Mouse (Mus musculus): ENCODE results near the gene Bcas3.

Gene Bcas3

DNA sequence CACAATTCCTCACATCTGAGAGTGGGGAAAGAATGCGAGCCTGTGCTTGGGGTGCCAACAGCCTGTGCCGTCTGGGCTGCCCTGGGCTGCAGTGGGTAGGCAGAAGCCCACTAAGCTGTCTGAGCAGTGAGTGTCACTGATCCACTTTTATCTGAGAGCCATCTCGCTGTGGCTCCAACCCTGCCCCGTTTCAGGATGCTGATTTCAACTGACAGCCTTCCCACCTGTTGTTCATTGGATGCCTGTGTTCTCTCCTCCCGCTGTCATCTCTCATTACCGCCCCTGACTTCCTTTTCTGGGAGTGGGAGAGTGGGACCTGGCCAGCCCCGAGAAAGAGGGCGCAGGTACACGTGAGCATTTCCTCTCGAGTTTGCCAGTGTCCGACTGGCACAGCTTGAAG, 398.2 kb downstream of the Bcas3 start:
- no peak for DNase-seq (ENCODE audit: low read depth, low spot score)

DNA sequence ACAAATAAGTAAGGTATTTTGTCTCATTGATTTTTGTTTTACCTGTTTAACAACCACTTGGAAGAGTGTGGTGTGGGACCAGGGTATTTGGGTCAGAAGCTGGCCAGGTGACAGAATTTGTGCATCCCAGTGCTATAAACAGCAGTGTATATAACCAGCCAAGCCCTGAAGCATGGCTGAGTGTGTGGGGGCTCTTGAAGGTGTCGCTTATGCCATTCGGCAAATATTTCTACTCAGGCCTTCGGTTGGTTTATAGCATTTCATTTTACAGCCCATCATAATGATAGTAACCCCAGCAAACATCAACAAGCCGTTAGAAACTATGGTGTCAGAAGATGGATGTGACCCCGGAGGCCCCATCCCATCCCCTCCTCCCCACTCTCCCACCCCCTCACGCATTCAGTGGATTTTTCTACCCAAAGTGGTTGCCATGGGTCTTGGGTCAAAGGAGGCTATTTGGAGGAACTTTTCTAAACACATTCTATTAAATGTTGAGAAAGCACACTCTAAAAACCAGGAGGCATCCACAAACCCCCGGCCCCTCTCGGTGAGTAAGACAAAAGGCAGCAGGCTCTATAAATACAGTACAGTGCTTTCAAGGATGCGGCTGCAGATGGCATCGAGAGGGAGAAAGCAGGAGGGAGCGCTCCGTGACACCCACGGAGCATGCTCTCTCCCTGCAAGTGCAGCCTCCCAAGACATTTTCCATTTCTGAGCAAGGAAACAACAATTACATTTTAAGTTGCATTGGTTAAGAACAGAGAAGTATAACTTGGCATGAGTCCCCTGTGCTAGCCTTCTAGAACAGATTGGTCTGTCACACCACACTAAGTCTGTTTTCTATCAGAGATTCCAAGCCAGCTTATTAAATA, 401.9 kb downstream of the Bcas3 start:
- DNase-seq (ENCODE audit: low read depth, low spot score) = no peak

DNA sequence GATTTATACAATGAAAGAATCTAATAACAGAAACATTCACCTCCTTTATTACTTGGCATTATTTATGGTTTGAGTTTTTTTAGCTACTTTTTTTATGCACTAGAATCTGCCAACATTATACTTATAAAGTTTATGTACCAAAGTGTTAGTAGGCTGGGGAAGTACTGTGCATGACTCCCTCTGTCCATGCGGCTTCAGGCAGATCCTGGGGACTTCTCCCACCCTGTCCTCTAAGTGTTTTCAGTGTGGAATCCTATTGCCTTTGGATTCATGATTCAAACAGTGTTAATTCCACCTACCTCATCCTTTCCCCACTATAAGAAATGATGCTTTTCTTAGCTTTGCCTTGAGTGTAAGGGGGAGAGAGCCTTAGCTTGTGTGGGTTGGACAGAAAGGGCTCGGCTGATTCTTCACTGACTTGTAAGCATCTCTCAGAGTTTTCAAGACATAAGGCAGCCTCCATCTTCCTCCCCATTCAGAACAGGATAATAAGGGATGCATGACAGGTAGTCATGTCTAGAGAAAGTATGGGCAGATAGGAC, 402.6 kb downstream of the Bcas3 start:
- DNase-seq (ENCODE audit: low read depth, low spot score) = no peak

DNA sequence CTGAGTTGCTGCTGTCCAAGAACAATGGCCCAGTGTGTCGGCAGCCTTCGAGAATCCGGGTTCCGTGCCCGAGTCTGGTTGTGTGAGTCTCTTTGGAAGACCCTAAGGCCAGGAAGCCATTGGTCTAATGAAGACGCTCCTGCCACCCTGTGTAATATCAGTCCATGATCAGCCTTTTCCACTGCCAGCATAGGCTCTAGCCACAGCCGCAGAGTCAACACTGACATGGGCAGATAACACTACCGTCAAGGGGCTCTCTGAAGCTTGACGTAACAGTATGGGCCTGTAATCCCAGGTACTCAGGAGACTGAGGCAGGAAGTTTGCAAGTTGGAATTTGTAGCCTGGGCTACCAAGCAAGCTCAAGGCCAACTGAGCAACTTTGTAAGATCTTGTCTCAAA, 405.9 kb downstream of the Bcas3 start:
- no peak for DNase-seq (ENCODE audit: low read depth, low spot score)

DNA sequence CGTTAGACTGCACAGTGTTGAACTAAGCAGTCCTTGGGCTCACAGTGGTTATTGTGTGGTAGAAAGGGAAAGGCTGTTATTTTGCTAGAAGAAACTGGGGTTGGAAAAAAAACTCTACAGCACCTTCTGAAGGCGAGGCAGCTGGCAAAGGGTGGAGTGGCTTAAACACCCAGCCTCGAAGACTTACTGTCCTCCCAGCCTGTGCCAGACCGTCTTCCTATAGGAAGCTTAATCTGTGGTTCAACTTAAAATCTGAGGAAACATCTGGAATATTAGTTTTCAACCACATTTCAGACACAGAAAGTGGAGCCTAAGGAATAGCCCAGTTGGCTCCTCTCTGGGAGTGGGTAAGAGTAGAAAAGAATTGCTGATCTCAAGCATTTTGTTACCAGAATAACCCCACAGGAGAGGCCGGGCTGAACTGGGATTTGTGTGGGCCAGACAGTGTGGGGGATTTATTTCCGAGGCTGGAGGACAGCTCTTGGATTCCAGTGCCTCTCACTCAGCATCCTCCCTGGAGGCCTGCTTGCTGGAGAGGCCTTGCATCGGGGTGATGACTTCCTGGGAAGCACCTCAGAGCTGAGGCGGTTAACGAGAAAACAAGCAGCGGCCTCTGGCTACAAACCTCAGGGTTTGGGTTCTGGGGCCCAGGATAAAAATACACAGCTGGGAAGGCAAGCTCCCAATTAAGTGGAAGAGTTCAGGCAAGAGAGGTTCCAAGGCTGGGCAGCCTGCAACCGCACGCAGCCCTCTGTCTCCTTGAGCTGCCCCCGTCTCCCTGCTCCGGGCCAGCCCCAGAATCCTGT, 406.9 kb downstream of the Bcas3 start:
- DNase-seq (ENCODE audit: low read depth, low spot score) = no peak

DNA sequence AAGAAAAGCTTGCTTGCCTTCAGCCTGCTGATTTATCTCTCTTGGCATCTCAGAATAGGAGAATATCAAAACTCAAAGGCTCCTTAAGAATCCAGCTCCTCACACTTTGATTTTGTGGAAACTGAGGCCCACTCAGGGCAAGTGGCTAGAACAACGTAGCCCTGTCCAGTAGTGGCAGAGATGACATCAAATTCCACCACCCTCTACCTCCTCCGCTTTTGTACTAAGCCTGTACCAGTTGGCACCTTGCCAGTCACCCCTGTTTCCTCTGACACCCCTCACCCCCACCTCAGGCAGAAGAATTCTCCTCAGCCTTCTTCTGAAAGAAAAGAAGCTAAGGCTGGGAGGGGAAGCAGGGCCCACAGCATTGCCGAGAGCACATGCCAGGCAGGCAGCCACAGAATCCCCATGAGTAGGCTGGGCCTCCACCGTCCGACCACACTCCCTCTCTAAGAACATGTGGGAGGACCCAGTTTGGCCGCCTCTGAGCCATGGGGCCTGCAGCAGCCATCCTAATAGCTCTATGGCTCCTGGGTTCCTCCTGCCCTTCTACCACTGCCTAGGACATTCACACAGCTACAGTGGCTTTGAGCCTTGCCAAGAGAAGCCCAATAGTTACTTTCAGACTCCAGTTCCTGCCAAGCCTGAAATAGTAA, 407.6 kb downstream of the Bcas3 start:
- DNase-seq (ENCODE audit: low read depth, low spot score) = no peak

DNA sequence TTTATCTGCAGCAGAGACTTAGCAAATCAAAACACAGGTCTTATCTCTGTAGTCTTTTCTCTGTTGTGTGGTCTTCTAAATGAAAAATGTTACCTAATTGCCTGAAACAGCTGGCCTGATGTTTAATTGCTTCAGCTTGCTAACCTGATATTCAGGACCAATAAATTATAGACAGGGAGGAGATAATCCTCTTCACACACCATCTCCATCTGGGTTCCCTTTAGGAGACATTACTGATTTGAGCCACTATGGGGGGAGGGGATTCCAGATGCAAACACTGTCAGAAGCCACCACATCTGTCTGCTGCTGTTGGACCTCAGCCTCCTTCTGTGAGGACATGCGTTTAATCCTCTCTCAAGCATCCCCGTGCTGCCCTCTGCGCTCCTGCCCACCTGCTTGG, 408.2 kb downstream of the Bcas3 start:
- DNase-seq (ENCODE audit: low read depth, low spot score) = no peak

DNA sequence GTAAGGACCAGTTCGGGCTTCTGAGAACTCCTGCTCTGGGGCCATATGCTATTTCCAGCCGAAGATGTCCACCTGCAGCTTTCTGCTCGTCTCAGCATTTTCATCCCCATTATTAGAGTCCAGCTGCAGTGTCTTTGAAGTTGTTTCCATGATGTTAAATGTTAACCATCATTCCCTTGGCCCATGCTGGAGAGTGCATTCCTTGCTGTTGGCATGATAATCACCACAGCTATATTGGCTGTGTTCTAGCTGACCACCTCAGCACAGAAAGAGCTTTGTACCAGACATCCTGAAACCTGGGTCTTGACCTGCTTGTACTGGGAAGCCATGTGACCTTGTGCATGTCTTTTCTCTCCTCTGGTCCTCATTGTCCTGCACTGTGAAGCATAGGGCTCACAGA, 410.7 kb downstream of the Bcas3 start:
- DNase-seq (ENCODE audit: low read depth, low spot score) = no peak

DNA sequence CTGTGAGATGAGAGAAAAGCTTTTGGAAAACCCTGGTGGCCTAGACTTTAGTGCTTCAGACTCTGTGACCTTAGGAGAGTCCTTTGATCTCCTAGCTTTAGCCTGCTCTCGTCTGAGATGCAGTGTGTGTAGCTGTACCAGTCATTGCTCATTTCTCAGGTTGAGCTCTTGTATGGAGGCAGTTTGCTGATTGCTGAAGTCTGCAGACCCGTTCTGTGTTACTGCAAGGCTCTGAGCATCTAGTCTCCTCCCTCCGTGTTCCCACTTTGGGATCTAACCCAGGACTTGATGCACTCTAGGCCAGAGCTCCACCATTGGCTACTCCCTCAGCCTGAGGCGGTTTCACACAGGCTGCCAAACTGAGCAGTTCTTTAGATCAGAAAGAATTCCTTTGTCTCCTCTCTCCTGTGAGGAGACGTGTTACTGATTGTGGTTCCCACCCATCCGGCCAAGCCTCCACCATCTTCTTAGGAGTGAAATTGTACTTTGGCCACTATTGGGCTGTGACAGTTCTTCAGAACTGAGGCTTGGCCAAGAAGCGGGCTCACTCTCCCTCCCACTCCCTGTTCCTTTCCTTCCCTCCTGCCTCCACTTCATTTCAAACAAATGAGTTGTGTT, 413.2 kb downstream of the Bcas3 start:
- DNase-seq (ENCODE audit: low read depth, low spot score) = no peak

DNA sequence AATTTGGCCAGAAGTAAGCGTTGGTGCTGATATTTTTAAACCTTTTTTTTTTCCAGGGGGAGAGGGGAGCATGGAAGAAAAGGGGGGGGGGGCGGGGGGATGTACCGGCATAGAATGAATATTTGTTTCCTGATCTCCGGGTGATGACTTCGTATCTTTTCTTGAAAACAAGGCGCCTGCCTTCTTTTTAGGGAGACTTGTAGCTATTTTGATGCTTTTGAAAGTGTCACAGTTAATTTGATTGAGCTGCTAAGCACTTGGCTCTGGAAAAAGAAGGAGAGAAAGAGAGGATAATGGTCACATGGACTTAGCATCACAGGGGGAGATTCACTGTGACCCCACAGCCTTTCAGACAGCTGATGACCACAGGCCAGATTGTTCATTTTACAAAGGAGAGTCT, 413.8 kb downstream of the Bcas3 start:
- DNase-seq (ENCODE audit: low read depth, low spot score) = no peak

DNA sequence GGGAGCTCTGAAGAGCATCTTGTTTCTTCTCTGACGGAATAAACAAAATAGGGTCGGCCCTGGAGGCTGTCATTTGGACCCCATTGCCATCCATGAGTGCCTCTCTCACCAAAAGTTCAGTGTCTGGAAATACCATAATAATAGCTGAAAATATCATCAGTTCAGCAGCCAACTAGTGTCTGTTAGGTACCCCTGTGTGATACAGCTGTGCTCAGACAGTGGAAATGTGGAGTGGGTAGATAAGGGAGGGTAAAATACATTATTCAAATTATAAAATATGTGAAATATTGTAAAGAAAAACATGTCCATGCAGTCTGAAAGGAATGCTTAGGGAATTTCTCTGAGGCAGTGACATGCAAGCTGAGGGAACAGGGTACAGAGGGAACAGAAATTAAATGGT, 416.8 kb downstream of the Bcas3 start:
- no peak for DNase-seq (ENCODE audit: low read depth, low spot score)

DNA sequence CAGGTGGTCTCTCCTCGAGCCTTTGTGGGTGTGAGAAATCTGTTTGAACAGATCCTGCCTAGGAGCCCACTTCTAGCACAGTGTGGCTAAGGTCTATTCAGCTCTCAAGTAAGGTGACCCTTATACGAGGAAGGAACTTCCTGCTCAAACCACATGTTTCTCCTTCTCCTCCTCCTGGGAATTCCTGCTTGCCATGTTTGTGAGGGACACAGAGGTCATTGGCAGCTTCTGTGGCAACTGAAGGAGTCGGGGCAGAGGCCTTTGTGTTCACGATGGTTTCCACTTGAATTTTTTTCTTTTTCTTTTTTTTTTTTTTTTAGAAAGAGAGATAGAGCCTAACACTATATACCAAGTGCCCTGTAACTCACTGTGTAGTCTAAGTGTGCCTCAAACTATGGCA, 420.4 kb downstream of the Bcas3 start:
- no peak for DNase-seq (ENCODE audit: low read depth, low spot score)

DNA sequence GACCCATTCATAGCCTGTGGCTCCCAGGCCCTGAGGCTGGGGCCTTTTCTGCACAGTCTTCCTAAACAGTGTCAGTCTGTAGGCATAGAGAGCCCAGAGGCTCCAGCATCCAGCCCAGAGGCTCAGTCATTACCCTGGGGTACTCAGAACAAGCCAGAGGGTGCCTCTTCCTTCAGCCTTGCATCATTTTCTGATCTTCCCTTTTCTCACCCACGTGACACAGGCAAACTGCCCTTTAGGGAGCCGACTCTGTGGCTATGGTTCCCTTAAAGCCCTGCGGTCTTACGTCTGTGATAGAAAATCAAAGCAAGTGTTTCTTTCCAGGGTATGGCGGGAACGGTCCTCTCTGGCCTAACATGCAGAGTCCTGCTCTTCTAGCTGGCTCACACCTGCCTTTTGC, 421.7 kb downstream of the Bcas3 start:
- DNase-seq (ENCODE audit: low read depth, low spot score) = no peak

DNA sequence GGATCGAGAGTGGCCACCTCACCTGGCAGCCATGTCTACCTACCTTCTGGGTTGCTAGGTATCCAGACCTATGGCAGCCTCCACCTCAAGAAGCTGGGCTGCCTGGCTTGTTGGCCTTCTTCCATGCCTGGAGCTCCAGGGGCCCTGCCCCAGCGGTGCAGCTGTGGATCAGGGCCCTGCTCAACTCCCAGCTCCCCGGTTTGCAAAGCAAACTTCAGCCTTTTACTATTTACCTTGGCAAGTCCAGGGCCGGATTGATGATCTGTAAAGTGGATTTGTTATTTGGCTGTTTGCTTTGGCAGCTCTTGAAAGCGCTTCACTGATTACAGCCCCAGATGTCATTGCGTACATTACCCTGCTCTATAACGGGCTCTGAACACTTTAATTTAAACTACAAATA, 422.5 kb downstream of the Bcas3 start:
- DNase-seq (ENCODE audit: low read depth, low spot score) = no peak

DNA sequence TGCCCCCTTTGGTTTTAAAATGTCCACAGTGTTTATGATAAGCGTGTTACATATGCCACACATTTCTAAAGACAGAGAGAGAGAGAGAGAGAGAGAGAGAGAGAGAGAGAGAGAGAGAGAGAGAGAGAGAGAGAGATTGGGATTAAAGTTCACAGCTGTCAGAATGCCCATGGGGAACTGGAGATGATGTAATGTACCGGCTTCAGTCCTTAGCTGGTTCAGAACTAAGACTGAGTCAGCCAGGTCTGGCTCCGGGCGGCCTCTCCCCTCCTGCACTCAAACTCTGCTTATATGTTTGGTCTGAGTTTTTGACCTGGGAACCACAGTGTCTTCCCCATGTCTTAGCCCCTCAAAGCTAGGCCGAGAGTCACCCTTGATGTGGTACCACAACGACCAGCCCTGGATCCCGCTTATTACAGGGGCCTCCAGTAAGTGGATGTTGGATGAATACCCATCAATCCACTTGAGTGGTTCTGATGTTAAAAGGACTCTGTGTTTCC, 423.9 kb downstream of the Bcas3 start:
- DNase-seq (ENCODE audit: low read depth, low spot score) = no peak

DNA sequence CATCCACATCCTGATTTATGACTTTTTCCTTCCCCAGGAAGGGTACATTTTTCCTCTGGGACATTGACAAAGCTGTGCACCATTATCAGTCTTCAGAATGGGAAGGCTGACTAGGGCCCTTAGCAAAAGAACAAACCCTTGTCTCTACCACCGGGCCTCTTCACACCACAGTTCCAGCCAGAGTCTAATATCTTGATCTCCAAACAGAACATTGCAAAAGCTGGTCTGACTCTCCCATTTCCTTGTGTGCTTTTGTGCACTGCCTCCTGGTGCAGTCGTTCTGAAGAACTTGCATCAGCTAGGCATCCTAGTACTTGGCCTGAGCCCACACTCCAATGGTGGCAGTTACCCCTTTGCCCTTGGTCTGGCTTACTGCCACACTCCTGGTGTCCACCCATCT, 425.0 kb downstream of the Bcas3 start:
- no peak for DNase-seq (ENCODE audit: low read depth, low spot score)

DNA sequence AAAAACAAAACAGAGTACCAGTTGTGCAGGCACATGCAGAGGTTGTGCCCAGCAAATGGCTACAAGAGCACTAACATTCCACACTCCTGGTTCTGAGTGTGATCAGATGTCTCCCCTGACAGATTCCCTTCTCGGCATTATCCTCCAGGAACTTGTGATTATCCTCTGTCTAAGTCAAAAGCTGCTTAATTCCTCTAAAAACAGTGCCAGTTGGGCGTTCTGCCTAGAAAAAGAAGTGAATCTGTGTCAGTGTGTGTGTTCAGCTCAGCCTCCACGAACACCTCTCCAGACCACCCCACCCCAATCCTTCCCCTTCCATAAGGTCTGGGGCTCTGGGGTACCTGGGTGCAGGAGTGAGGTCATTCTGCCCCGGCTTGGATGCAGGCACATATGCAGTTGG, 427.3 kb downstream of the Bcas3 start:
- DNase-seq (ENCODE audit: low read depth, low spot score) = no peak

DNA sequence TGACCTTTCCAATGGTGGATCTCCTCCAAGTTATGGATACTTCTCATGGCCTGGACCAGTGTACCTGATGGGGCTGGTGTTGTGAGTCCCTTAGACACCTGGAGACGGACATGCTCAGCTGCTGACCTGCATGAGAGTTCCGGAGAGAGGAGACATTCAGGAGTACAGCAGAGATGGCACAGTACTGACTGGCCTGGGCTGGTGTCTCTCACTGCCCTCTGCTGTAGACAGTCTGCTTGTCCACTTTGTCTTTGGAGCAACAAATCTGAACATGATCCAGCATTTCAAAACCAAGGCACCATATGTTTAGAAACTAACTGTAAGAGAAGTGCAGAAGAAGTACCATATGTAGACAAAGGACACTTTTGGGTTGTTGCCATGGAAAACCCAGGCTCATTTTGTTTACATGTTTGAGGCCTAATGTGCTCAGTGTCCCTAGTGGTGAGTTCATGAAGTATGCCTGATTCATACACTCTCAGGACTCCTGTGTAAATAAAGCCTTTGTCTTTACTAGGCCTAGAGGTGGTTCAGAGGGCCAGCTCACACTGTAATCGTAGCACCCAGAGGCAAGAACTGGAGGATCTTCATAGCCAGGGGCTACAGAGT, 433.2 kb downstream of the Bcas3 start:
- DNase-seq (ENCODE audit: low read depth, low spot score) = no peak

DNA sequence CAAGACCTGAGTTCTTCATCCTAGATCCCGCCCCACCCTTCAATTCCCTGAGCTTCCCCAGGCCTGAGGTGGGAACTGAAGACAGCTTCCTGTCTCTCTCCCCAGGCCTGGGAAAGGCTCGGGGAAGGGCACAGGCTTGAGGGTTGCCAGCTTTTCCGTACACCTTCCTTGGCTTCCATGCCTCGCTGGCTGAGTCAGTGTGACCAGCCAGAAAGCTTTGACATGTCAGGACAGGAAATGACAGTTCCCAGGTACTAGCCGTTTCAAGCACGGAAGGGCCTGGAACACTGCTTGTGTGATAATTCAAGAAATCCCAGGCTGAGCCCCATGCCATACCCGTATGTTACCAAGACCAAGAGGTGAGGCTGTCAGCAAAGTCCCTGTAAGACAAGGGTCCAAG, 436.8 kb downstream of the Bcas3 start:
- no peak for DNase-seq (ENCODE audit: low read depth, low spot score)

DNA sequence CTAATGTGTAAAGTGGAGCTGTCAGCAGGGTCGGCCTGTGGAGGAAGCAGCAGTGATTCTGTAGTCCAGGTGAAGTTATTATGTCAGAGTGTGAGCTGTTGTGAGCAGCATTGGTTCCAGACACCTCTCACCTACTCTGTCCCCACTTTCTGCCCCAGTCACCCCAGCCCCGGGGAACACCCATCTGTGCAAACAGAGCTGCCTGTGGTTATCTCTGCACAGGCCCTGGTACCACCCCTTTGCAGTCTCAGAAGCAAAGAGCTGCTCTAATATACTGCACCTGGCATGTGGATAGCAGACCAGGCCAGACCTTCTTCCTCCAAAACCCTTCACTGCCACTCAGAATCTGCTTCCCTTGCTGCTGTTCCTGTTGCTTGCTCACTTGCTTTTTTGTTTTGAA, 437.3 kb downstream of the Bcas3 start:
- no peak for DNase-seq (ENCODE audit: low read depth, low spot score)

DNA sequence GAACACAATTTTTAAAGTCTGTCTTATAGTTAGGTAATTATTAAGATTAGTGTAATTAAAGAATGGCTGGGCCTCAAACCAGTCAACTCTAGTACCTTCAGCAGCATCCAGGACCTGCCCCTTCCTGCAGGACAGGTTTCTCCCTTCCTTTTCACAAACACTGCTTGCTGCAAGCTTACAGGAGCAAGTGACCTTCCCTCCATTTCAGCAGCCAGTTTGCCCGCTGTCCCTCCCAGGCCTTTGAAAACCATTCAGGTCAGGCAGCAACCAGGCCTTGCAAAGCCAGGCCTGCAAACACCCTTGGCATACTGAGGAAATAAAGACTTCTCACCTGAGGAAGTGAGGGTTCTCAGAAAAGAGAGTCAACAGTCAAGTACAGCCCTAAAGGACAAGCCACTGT, 438.2 kb downstream of the Bcas3 start:
- no peak for DNase-seq (ENCODE audit: low read depth, low spot score)

Data from CD4-positive helper T cell, adult 2 months (primary cell).